In genomic region chrX:144154111-144154510, GRCm38 (mm10) we compare ENCODE assay signal across 13 mouse cellular contexts. TPM values are rescaled to one million over a fixed set of nuclear protein-coding genes. Genes with fewer than 3 reads are reported as not detected.
DNase-seq lines count a peak whose midpoint lies in the region; ATAC-seq and TF ChIP-seq lines count a peak whose summit lies in the region.
"Had no signal": no experiment of that assay in that cellular context is flagged by ENCODE, and none has a peak within 500 bp of the region (broad histone marks: within the 10 kb centered on the region; RNA-seq: fewer than 3 reads in every experiment).

No protein-coding gene starts in this region.

- no peaks in the 10 kb centered on the region for H3K9me3 ChIP-seq in heart, embryonic 15.5 days (replicated peaks)
- H3K9me3 ChIP-seq in midbrain, embryonic 15.5 days, result no peaks in the 10 kb centered on the region
- no peaks in the 10 kb centered on the region for H3K9me3 ChIP-seq in midbrain, embryonic 10.5 days (replicated peaks)
- H3K9me3 ChIP-seq in limb, embryonic 14.5 days (ENCODE audit: control insufficient read depth, low read length), result no peaks in the 10 kb centered on the region
- no peaks in the 10 kb centered on the region for H3K9me3 ChIP-seq in stomach, postnatal 0 days (ENCODE audit: control insufficient read depth, low read length)
- H3K9me3 ChIP-seq: neural tube, embryonic 12.5 days had no signal

- no peak for TF ChIP-seq CTCF in stomach, postnatal 0 days (IDR thresholded peaks at IDR 0.05; ENCODE audit: low read depth)

- H3K27me3 ChIP-seq in heart, embryonic 15.5 days, result no peaks in the 10 kb centered on the region
- no peaks in the 10 kb centered on the region for H3K27me3 ChIP-seq in midbrain, embryonic 15.5 days (replicated peaks)
- peaks cover 52% of the 10 kb centered on the region for H3K27me3 ChIP-seq in midbrain, embryonic 10.5 days (ENCODE audit: low read depth, poor library complexity, severe bottlenecking)
- H3K27me3 ChIP-seq in limb, embryonic 14.5 days (ENCODE audit: control insufficient read depth, insufficient read depth, low read length), result no peaks in the 10 kb centered on the region
- no peaks in the 10 kb centered on the region for H3K27me3 ChIP-seq in stomach, postnatal 0 days (ENCODE audit: control insufficient read depth, insufficient read depth, low read length)
- H3K27me3 ChIP-seq: neural tube, embryonic 12.5 days had no signal

- H3K4me1 ChIP-seq in heart, embryonic 15.5 days (replicated peaks), result no peaks in the 10 kb centered on the region
- no peaks in the 10 kb centered on the region for H3K4me1 ChIP-seq in midbrain, embryonic 15.5 days
- no peaks in the 10 kb centered on the region for H3K4me1 ChIP-seq in midbrain, embryonic 10.5 days
- no peaks in the 10 kb centered on the region for H3K4me1 ChIP-seq in limb, embryonic 14.5 days (ENCODE audit: control insufficient read depth, insufficient read depth, low read length)
- H3K4me1 ChIP-seq in stomach, postnatal 0 days (replicated peaks; ENCODE audit: control insufficient read depth, insufficient read depth), result no peaks in the 10 kb centered on the region
- H3K4me1 ChIP-seq: neural tube, embryonic 12.5 days had no signal

- no peak for ATAC-seq in heart, embryonic 15.5 days (replicated peaks; ENCODE audit: insufficient number of reproducible peaks, insufficient read depth, low FRiP score, low read depth)
- ATAC-seq in midbrain, embryonic 15.5 days (replicated peaks), result no peak
- ATAC-seq in limb, embryonic 14.5 days (ENCODE audit: low FRiP score, low read depth), result no peak
- ATAC-seq in stomach, postnatal 0 days (ENCODE audit: low FRiP score, low TSS enrichment), result no peak

- peak overlapping the region; percentile 27 for H3K4me3 ChIP-seq in heart, embryonic 15.5 days
- H3K4me3 ChIP-seq in midbrain, embryonic 15.5 days, result no peak overlapping the region
- H3K4me3 ChIP-seq in midbrain, embryonic 10.5 days, result no peak overlapping the region
- H3K4me3 ChIP-seq in limb, embryonic 14.5 days (replicated peaks; ENCODE audit: low read length), result no peak overlapping the region
- H3K4me3 ChIP-seq in stomach, postnatal 0 days (ENCODE audit: low read depth, low read length), result 0 out of 2 replicates have a peak overlapping the region, but pooled peaks have one; percentile 22
- H3K4me3 ChIP-seq: neural tube, embryonic 12.5 days had no signal

- intact Hi-C loops in heart, postnatal 14 days (cut with DNase I), result no loop called here

- no peaks in the 10 kb centered on the region for H3K36me3 ChIP-seq in heart, embryonic 15.5 days
- no peaks in the 10 kb centered on the region for H3K36me3 ChIP-seq in midbrain, embryonic 15.5 days (replicated peaks)
- no peaks in the 10 kb centered on the region for H3K36me3 ChIP-seq in midbrain, embryonic 10.5 days
- H3K36me3 ChIP-seq in limb, embryonic 14.5 days (ENCODE audit: control insufficient read depth, insufficient read depth, low read length), result no peaks in the 10 kb centered on the region
- no peaks in the 10 kb centered on the region for H3K36me3 ChIP-seq in stomach, postnatal 0 days (ENCODE audit: control insufficient read depth, insufficient read depth, low read length)
- H3K36me3 ChIP-seq: neural tube, embryonic 12.5 days had no signal

- DNase-seq in heart, postnatal 14 days, result no peak
- no peak for DNase-seq in midbrain, embryonic 10.5 days (ENCODE audit: low spot score)
- DNase-seq in limb, embryonic 14.5 days (ENCODE audit: low spot score), result no peak
- no peak for DNase-seq in stomach, postnatal 0 days (ENCODE audit: low spot score)
- DNase-seq in layer of hippocampus, postnatal 14 days (ENCODE audit: low spot score in 2 of 2), result no peak
- DNase-seq in adipocyte (ENCODE audit: low spot score), result no peak
- DNase-seq: gastrocnemius, postnatal 36 days; lung, adult 2 months; right cerebral cortex, postnatal 4 days; thymus, postnatal 4 days had no signal

- TF ChIP-seq EP300 in stomach, postnatal 0 days (optimal IDR thresholded peaks at IDR 0.05), result no peak

- 21% methylated on average over 7 of the region's 7 CpGs for WGBS in heart, embryonic 15.5 days
- WGBS in midbrain, embryonic 15.5 days, result 41% methylated on average over 7 of the region's 7 CpGs
- WGBS in midbrain, embryonic 10.5 days, result 42% methylated on average over 7 of the region's 7 CpGs
- WGBS in limb, embryonic 14.5 days, result 25% methylated on average over 7 of the region's 7 CpGs
- 22% methylated on average over 7 of the region's 7 CpGs for WGBS in stomach, postnatal 0 days

- no peak for TF ChIP-seq POLR2A in limb, embryonic 14.5 days (IDR thresholded peaks at IDR 0.05; ENCODE audit: borderline replicate concordance, extremely low read depth, insufficient read depth, insufficient read length)

- no peak overlapping the region for H3K9ac ChIP-seq in heart, embryonic 15.5 days
- H3K9ac ChIP-seq in midbrain, embryonic 15.5 days, result no peak overlapping the region
- no peak overlapping the region for H3K9ac ChIP-seq in limb, embryonic 14.5 days (ENCODE audit: low read depth, low read length, severe bottlenecking)
- H3K9ac ChIP-seq in stomach, postnatal 0 days (ENCODE audit: low read length), result no peak overlapping the region
- H3K9ac ChIP-seq: neural tube, embryonic 12.5 days had no signal

- peak overlapping the region; percentile 57 for H3K4me2 ChIP-seq in heart, embryonic 15.5 days
- H3K4me2 ChIP-seq in midbrain, embryonic 15.5 days, result peak overlapping the region; percentile 45
- peak overlapping the region; percentile 30 for H3K4me2 ChIP-seq in limb, embryonic 14.5 days (replicated peaks; ENCODE audit: low read depth, low read length, severe bottlenecking)
- H3K4me2 ChIP-seq in stomach, postnatal 0 days (replicated peaks; ENCODE audit: low read depth), result peak overlapping the region; percentile 27

- no peak overlapping the region for H3K27ac ChIP-seq in heart, embryonic 15.5 days
- H3K27ac ChIP-seq in midbrain, embryonic 15.5 days, result no peak overlapping the region
- H3K27ac ChIP-seq in midbrain, embryonic 10.5 days (replicated peaks), result no peak overlapping the region
- no peak overlapping the region for H3K27ac ChIP-seq in limb, embryonic 14.5 days (replicated peaks; ENCODE audit: low read depth, low read length)
- no peak overlapping the region for H3K27ac ChIP-seq in stomach, postnatal 0 days (replicated peaks)
- H3K27ac ChIP-seq: neural tube, embryonic 12.5 days had no signal

RNA-seq across cellular contexts. Expression of gene A730046J19Rik, which starts 0.6 kb away (rescaled TPM):
- polyA plus RNA-seq in heart, embryonic 15.5 days (2015; fragmentation: Nextera tagmentation; extraction: Ambion mirVana), result 0.93 and 1.1 TPM in 2 replicates
- total RNA-seq in heart, postnatal 14 days (2021), result under 1 TPM; 0.14 to 0.54 TPM
- 0.43 and 0.51 TPM in 2 replicates for polyA plus RNA-seq in midbrain, embryonic 15.5 days (2015; fragmentation: Nextera tagmentation; extraction: Ambion mirVana)
- polyA plus RNA-seq in midbrain, embryonic 10.5 days (2016; fragmentation: Nextera tagmentation; extraction: Ambion mirVana), result 0.07 and 0.10 TPM in 2 replicates
- polyA plus RNA-seq in limb, embryonic 14.5 days (2012; rRNA removed), result 0.88 and 1.1 TPM in 2 replicates
- 1.5 TPM in 2 replicates for polyA plus RNA-seq in limb, embryonic 14.5 days (2014; fragmentation: Nextera tagmentation; extraction: Ambion mirVana)
- 0.51 and 0.73 TPM in 2 replicates for polyA plus RNA-seq in stomach, postnatal 0 days (2015; fragmentation: Nextera tagmentation; extraction: Ambion mirVana)
- under 1 TPM; 0.12 to 0.16 TPM for total RNA-seq in layer of hippocampus, postnatal 14 days (2021)

Comparison
In these comparisons a context has a peak if more than half of its experiments do, and no peak if none do; other contexts are left out.
1. H3K4me3 ChIP-seq: peak in heart, embryonic 15.5 days (single experiment) and stomach, postnatal 0 days (single experiment); none in midbrain, embryonic 15.5 days (single experiment), midbrain, embryonic 10.5 days (single experiment) and limb, embryonic 14.5 days (single experiment).
2. Peak in every context shown above with its lines, with median percentiles within 50 percentile points of each other: H3K4me2 ChIP-seq.